Mouse (Mus musculus): ENCODE results near the gene Dpm1. TPM values are rescaled to one million over a fixed set of nuclear protein-coding genes. Genes with fewer than 3 reads are reported as not detected.

The Dpm1 gene
- 100 to 1,000 TPM; 106 to 117 TPM for total RNA-seq (2023)

GRCm38 (mm10) chr2:168230026-168230728 lies at the start of gene Dpm1, which contains the start of the genes Gm20716 and Mocs3:
Dpm1 (minus strand) TSS chr2:168230591.
Gm20716 (minus strand) TSS chr2:168230364.
Mocs3 (plus strand) TSS chr2:168230622.

DNA sequence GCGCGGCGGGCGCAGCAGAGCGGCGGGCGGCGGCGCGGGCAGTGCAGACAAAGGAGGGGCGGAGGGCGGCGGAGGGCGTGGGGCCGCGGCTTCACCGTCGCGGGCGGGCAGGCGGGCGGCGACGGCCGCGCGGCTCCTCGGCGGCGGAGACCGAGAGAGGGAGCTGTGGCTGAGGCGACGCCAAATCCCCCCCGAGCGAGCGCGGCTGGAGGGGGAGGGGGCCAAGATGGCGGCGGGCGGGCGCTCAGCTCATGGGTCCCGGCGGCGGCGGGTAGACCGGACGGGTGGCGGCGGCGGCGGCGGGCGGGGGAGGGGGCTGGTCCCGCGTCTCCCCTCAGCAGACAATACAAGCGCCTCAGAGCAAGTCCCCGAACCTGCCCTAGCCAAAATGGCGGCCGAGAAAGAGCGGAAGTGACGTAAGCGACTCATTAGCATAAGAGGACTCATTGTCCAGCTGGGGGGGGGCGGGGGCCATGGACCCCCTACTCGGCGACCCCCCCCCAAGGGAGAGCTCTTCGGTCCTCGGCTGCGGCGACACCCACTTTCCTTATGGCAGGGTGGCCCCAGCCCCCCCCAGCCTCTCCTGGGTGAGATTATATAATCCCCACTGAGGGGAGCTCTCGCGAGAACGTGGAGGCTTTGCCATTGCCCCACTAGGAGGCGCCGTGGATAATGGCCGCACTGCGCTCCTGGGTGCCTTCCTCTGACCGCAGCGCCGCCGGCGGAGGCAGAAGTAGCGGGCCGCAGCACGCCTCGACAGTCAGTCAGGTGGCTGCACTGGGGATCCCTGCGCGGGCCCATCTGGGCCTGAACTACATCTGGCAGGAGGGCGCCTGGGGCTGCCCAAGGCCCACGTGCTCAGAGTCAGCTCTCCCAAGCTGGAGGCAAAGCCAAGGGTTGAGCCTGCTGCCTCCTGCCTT lies 23.4 kb downstream of the Dpm1 start, which contains the start of gene Adnp:
TSS of gene Adnp (minus strand) at position 388 of the 920 bp plus-strand sequence.

Other genes starting within 250 kb of the Dpm1 start
- gene Ripor3, start 220.0 kb downstream of the Dpm1 start, total RNA-seq (2023) = not detected
- gene Pard6b, start 149.6 kb downstream of the Dpm1 start, total RNA-seq (2023) = 1 to 10 TPM; 3.8 to 3.9 TPM
- 100 to 1,000 TPM in 1 of 2 experiments, 10 to 100 TPM in 1; 96.9 to 104 TPM for gene Adnp, start 23.5 kb downstream of the Dpm1 start, total RNA-seq (2023)
- gene Gm20716, start 227 bp downstream of the Dpm1 start, total RNA-seq (2023) = 10 to 100 TPM; 13.8 to 16.1 TPM
- 10 to 100 TPM; 12.6 to 14.2 TPM for gene Mocs3, start within 50 bp of the Dpm1 start, total RNA-seq (2023)
- not detected for gene Kcng1, start 51.1 kb upstream of the Dpm1 start, total RNA-seq (2023)

Measured in B cell, adult 67 days (primary cell).